Mouse (Mus musculus): ENCODE measurements around the gene Enho. TPM values are rescaled to one million over a fixed set of nuclear protein-coding genes. Genes with fewer than 3 reads are reported as not detected.

Gene Enho
- polyA plus RNA-seq, 2 experiments: 12.5 to 15.6 TPM

GRCm38 (mm10) chr4:41663614-41664013, 23.5 kb upstream of the Enho start:
- ATAC-seq (ENCODE audit: low FRiP score, low read depth): no peak
- no peaks in the 10 kb centered on the region for H3K36me3 ChIP-seq (ENCODE audit: control insufficient read depth, insufficient read depth, low read length)
- H3K4me2 ChIP-seq (replicated peaks; ENCODE audit: low read depth, low read length, severe bottlenecking): no peak overlapping the region
- DNase-seq (ENCODE audit: low spot score): no peak
- 14% methylated on average over 9 of the region's 9 CpGs for WGBS
- H3K4me3 ChIP-seq (replicated peaks; ENCODE audit: low read length): no peak overlapping the region
- TF ChIP-seq POLR2A (IDR thresholded peaks at IDR 0.05; ENCODE audit: borderline replicate concordance, extremely low read depth, insufficient read depth, insufficient read length): no peak
- H3K9me3 ChIP-seq (ENCODE audit: control insufficient read depth, low read length): no peaks in the 10 kb centered on the region
- peaks cover 61% of the 10 kb centered on the region for H3K4me1 ChIP-seq (ENCODE audit: control insufficient read depth, insufficient read depth, low read length)
- H3K27me3 ChIP-seq (ENCODE audit: control insufficient read depth, insufficient read depth, low read length): peaks cover 38% of the 10 kb centered on the region
- H3K27ac ChIP-seq (replicated peaks; ENCODE audit: low read depth, low read length): no peak overlapping the region
- H3K9ac ChIP-seq (ENCODE audit: low read depth, low read length, severe bottlenecking): no peak overlapping the region

GRCm38 (mm10) chr4:41662723-41663122, 22.6 kb upstream of the Enho start:
- Histone ChIP-seq H3K27me3 (ENCODE audit: control insufficient read depth, insufficient read depth, low read length) (peaks cover 38% of the 10 kb centered on the region), H3K4me2 (replicated peaks; ENCODE audit: low read depth, low read length, severe bottlenecking) (no peak overlapping the region), H3K4me1 (ENCODE audit: control insufficient read depth, insufficient read depth, low read length) (peaks cover 62% of the 10 kb centered on the region), H3K27ac (replicated peaks; ENCODE audit: low read depth, low read length) (no peak overlapping the region), H3K4me3 (replicated peaks; ENCODE audit: low read length) (no peak overlapping the region), H3K9me3 (ENCODE audit: control insufficient read depth, low read length) (no peaks in the 10 kb centered on the region), H3K36me3 (ENCODE audit: control insufficient read depth, insufficient read depth, low read length) (no peaks in the 10 kb centered on the region), H3K9ac (ENCODE audit: low read depth, low read length, severe bottlenecking) (no peak overlapping the region)
- no peak for ATAC-seq (ENCODE audit: low FRiP score, low read depth)
- 27% methylated on average over 11 of the region's 11 CpGs for WGBS
- TF ChIP-seq POLR2A (IDR thresholded peaks at IDR 0.05; ENCODE audit: borderline replicate concordance, extremely low read depth, insufficient read depth, insufficient read length): no peak
- no peak for DNase-seq (ENCODE audit: low spot score)

GRCm38 (mm10) chr4:41660851-41661430, 20.8 kb upstream of the Enho start:
- no peaks in the 10 kb centered on the region for H3K9me3 ChIP-seq (ENCODE audit: control insufficient read depth, low read length)
- no peak overlapping the region for H3K9ac ChIP-seq (ENCODE audit: low read depth, low read length, severe bottlenecking)
- H3K4me3 ChIP-seq (replicated peaks; ENCODE audit: low read length): no peak overlapping the region
- peaks cover 62% of the 10 kb centered on the region for H3K4me1 ChIP-seq (ENCODE audit: control insufficient read depth, insufficient read depth, low read length)
- H3K4me2 ChIP-seq (replicated peaks; ENCODE audit: low read depth, low read length, severe bottlenecking): no peak overlapping the region
- no peak overlapping the region for H3K27ac ChIP-seq (replicated peaks; ENCODE audit: low read depth, low read length)
- H3K36me3 ChIP-seq (ENCODE audit: control insufficient read depth, insufficient read depth, low read length): no peaks in the 10 kb centered on the region
- peak; percentile 77 for DNase-seq (ENCODE audit: low spot score)
- ATAC-seq (ENCODE audit: low FRiP score, low read depth): peak; percentile 73; the same call in 1 of the 2 replicates
- peaks cover 34% of the 10 kb centered on the region for H3K27me3 ChIP-seq (ENCODE audit: control insufficient read depth, insufficient read depth, low read length)
- TF ChIP-seq POLR2A (IDR thresholded peaks at IDR 0.05; ENCODE audit: borderline replicate concordance, extremely low read depth, insufficient read depth, insufficient read length): no peak
- WGBS: 7% methylated on average over 11 of the region's 11 CpGs

GRCm38 (mm10) chr4:41659556-41659955, 19.4 kb upstream of the Enho start:
- peaks cover 49% of the 10 kb centered on the region for H3K4me1 ChIP-seq (ENCODE audit: control insufficient read depth, insufficient read depth, low read length)
- no peak overlapping the region for H3K4me3 ChIP-seq (replicated peaks; ENCODE audit: low read length)
- no peaks in the 10 kb centered on the region for H3K9me3 ChIP-seq (ENCODE audit: control insufficient read depth, low read length)
- ATAC-seq (ENCODE audit: low FRiP score, low read depth) (peak; percentile 31; the same call in 1 of the 2 replicates), DNase-seq (ENCODE audit: low spot score) (no peak)
- TF ChIP-seq POLR2A (IDR thresholded peaks at IDR 0.05; ENCODE audit: borderline replicate concordance, extremely low read depth, insufficient read depth, insufficient read length): no peak
- WGBS: 17% methylated on average over 13 of the region's 13 CpGs
- H3K27me3 ChIP-seq (ENCODE audit: control insufficient read depth, insufficient read depth, low read length): peaks cover 27% of the 10 kb centered on the region
- no peak overlapping the region for H3K27ac ChIP-seq (replicated peaks; ENCODE audit: low read depth, low read length)
- H3K36me3 ChIP-seq (ENCODE audit: control insufficient read depth, insufficient read depth, low read length): no peaks in the 10 kb centered on the region
- H3K9ac ChIP-seq (ENCODE audit: low read depth, low read length, severe bottlenecking): no peak overlapping the region
- no peak overlapping the region; the same call in 1 of the 2 replicates for H3K4me2 ChIP-seq (replicated peaks; ENCODE audit: low read depth, low read length, severe bottlenecking)

GRCm38 (mm10) chr4:41658566-41659384, 18.7 kb upstream of the Enho start:
- ATAC-seq (ENCODE audit: low FRiP score, low read depth) (no peak), DNase-seq (ENCODE audit: low spot score) (no peak)
- Histone ChIP-seq H3K27me3 (ENCODE audit: control insufficient read depth, insufficient read depth, low read length) (peaks cover 23% of the 10 kb centered on the region), H3K9me3 (ENCODE audit: control insufficient read depth, low read length) (no peaks in the 10 kb centered on the region), H3K4me1 (ENCODE audit: control insufficient read depth, insufficient read depth, low read length) (peaks cover 41% of the 10 kb centered on the region), H3K27ac (replicated peaks; ENCODE audit: low read depth, low read length) (no peak overlapping the region), H3K9ac (ENCODE audit: low read depth, low read length, severe bottlenecking) (no peak overlapping the region), H3K36me3 (ENCODE audit: control insufficient read depth, insufficient read depth, low read length) (no peaks in the 10 kb centered on the region), H3K4me3 (replicated peaks; ENCODE audit: low read length) (no peak overlapping the region), H3K4me2 (replicated peaks; ENCODE audit: low read depth, low read length, severe bottlenecking) (peak overlapping the region; percentile 23; the same call in 1 of the 2 replicates)
- TF ChIP-seq POLR2A (IDR thresholded peaks at IDR 0.05; ENCODE audit: borderline replicate concordance, extremely low read depth, insufficient read depth, insufficient read length): no peak
- WGBS: 8% methylated on average over 21 of the region's 25 CpGs

Data from limb, embryonic 14.5 days (tissue).